Mouse (Mus musculus) cerebellum, postnatal 36 days (tissue): ENCODE data around the gene Hmgcr.

ENCODE experiments used
- DNase-seq, 2 experiments: peaks; one replicate each; pipeline ENCODE4 v3.0.0; 2021 to 2022; ENCODE audit warnings: mixed read lengths in 2 of 2

Hmgcr gene

DNA sequence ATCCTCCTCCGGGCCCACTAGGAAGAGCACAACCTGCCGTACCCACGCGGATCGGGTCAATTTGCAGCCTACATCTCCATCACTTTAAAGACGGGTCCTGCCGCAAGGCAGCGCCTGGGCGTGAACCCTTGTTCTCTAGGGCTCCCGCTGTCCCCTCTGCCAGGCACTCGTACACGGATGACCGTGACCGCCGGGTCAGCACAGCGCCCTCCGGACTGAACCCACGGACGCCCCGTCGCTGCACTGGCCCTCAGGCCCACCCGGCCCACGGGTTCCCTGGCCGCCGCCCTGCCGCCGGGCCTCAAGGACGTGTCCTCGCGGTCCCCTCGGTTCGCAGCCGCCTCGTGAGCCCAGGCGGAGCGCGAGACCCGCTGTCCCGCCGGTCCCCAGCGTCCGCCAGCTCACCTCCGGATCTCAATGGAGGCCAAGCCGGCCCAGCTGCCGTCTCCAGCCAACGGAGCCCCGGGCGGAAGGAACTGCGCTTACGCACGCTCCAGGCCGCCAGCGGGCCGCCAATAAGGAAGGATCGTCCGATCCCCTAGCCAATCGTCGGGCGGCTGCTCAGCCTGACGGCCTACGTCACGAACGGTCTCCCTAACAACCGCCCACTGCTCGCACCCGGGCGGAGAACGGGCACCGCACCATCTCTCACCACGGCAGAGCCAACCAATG, at the start of gene Hmgcr:
TSS of gene Hmgcr (minus strand) at position 531 of the 672 bp plus-strand sequence.
- DNase-seq = peak; percentile 97

DNA sequence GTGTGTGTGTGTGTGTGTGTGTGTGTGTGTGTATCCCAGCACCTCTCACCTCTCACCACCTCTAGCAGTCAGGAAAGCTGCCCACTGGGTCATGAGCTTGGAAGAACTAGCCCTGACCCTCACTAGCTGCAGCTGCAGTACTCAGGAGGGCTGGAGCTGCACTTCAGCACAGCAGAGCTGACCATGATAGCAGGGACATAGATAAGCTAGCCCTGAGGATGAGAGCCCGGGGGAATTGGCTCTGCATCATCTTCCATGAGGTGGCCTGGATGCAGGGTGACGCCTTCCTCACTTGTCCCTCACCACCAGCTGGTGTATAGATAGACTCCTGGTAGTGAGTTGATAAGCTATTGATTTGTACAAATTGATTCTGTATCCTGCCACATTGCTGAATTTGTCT, 49.3 kb upstream of the Hmgcr start:
- no peak for DNase-seq

DNA sequence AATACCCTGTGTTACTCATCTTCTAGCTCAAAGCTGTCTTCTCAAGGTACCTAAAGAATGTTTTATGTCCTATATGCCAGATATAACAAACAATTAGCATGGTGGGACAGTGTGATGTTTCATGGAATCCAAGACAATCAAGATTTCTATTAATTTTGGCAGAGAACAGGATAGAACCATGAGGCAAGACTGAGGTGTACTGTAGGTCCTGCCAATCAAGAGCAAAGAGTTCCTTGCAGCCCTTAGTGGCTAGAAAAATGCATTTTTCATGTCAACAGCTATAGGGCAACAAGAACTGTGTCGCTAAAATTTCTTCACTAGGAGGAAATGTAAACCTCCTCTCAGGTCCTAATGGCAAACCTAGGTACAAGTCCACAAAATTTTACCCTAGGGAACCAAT, 47.1 kb upstream of the Hmgcr start:
- no peak for DNase-seq

DNA sequence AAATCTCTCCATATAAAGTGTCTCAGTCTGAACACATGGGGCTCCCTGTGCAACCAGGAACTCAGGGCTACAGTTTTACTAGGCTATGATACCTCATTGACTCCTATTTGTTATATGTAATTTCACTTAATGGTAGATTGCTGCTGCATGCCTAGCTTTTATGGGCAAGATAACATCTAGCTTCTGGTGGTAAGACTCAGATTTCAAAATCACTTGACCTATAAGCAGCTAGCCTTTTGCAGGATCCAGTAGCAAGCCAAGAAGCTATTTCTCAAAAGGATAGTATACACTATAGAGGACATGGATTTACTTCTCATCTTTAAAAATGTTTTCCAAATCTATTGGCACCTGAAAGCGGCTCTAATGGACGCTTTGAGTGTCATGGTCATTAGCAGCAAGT, 45.6 kb upstream of the Hmgcr start:
- no peak for DNase-seq

DNA sequence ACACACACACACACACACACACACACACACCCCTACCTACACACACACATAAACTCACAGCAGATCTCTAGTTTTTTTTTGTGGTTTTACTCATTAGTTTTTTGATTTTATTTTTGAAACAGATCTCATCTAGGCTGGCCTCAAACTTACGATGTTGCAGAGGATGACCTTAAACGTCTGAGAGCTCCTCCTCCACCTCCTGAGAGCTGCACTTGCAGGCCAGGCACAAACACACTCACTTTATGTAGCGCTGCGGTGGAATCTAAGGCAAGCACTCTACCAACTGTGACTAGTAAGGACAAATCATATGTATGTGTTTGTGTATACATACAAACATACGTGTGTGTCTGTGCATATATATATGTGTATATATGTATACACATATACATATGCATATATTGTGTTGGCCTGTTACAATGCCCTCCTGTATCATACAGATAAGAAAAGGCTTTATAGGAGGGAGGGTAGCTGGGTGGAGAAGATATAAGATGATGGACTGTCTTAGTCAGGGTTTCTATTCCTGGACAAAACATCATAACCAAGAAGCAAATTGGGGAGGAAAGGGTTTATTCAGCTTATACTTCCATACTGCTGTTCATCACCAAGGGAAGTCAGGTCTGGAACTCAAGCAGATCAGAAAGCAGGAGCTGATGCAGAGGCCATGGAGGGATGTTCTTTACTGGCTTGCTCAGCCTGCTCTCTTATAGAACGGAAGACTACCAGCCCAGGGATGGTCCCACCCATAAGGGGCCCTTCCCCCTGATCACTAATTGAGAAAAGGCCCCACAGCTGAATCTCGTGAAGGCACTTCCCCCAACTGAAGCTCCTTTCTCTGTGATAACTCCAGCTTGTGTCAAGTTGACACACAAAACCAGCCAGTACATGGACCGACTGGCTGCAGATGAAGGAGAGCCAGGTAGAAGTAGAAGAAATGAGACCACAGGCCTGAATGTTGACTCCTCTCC, 38.8 kb upstream of the Hmgcr start:
- DNase-seq = no peak

DNA sequence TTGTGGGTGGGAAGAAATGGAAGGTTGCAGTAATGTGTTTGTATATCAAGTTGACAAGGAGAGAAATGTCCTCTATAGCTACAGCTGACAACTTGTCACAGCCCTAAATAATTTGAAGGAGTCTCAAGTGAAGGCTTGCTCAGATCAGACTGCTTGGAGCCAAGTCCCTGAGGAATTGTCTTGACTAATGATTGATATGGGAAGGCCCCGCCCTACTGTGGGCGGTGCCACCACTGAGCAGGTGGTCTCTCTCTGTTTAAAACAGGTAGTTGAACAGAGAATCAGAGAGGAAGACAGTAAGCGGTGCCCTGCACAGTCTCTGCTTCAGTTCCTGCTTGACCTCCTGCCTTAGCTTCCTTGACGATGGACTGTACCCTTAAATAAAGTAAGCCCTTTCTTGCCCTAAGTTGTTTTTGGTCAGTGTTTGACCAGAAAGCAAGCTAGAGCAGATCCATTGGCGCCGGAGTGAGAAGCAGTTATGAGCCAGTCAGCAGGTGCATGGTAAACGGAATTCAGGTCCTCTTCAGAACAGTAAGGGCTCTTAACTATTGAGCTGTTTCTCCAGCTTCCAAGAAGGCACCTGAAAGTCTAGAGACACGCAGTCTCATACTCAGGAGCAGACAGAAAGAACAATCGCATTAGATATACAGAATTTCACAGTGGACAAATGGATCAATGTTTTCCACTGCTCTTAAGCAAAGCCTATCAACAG, 32.0 kb upstream of the Hmgcr start:
- no peak for DNase-seq

DNA sequence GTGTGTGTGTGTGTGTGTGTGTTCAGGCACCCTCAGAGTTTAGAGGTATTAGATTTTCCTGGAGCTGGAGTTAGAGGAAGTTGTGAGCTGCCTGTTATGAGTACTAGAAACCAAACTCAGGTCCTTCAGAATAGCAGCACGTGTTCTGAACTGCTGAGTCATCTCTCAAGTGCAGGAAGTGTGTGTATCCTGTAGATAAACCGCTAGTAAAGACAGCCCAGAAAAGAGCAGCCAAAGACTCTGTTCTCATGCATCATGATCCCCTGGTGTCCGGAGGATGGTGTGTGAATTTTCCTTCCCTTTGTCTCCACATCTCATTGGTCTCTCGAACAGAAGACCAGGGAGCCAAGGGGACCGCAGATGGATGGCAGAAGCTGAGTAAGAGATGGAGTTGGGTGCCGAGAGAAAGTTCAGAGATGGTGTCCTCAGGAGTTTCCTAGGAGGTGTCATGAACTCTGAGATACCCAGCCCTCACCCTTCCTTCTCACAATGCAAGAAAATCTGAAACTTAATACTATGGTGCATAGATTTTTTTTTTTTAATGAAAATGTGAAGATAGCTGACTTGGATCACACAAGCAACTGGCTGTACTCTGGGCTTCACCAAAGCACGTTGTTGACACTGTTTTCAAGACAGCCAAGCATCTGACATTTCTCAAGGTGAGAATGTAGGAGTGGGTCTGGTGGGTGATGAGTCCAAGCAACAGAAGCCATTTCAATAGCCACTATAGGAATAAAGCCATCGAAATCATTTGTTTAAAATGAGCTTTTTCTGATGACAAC, 27.3 kb upstream of the Hmgcr start:
- DNase-seq = no peak

DNA sequence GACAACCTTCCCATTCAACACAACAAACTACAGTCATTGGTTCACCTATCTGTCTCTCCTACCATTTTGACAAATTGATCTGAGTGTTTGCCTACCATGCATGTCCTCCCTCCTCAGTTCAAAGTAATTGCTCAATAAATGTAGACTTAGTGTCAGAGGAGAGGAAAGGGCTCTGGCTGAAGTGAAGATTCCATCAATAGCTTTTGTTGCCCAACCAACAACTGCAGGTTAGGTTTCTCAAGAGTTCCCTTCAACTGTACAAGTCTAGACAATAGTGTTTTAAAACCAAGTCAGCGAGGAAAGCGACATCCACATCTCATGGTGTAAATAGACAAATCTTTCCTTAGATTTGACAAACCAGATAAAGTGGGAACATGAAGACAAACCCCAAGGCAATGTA, 24.7 kb upstream of the Hmgcr start:
- DNase-seq = no peak

DNA sequence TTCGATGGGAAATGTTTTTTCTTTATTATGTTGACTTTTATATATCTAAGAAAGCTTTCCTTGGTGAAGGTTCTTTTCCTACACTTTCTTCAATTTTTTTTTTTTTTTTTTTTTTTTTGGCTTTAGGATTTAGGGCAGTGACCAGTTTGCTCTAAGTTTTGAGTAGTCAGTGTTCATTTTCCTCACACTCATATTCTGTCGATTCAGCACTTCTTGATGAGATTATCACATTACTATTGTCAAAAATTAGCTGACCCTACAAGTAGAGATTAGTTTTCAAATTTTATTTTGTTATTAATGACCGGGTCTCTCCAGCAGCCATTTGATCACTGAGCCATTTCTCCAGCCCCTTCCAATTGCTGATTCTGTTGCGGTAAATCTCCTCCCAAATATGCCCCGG, 19.2 kb upstream of the Hmgcr start:
- DNase-seq = no peak

DNA sequence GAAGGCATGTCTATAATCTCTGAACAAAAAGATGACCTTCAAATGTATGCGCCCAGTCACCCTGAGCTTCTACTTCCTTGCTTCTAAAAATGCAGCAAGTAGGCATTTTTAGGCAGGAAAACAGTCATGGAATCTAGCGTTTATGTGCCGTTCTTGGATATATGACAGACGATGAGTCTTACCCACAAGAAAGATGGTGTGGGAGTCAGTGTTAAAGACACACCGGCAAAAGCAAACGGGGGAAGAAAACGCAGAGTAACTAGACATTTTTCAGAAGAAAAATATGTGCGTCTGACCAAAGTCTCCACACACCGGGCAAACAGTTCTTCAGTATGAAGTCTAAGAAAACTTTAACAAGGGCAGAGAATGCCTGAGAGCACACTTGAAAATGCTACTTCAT, 16.5 kb upstream of the Hmgcr start:
- DNase-seq = no peak

DNA sequence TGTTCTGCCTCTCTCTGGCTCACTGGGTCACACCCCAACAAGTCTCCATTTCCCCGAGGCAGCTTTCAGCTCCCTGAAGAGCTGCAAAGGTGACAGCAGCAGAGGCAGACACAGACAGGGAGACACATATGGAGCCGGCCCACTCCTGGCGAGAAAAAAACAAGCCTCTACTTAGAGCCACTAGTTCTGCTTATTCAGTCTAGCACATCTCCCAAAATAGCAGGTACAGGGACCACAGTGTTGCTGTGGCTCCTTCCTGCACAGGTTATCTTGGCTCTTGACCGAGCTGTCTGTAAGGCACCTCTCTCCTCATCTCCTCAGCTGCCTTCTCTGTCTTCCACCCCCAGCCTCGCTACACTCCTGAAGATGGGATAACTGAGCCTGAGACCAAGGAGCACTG, 14.0 kb upstream of the Hmgcr start:
- DNase-seq = no peak

DNA sequence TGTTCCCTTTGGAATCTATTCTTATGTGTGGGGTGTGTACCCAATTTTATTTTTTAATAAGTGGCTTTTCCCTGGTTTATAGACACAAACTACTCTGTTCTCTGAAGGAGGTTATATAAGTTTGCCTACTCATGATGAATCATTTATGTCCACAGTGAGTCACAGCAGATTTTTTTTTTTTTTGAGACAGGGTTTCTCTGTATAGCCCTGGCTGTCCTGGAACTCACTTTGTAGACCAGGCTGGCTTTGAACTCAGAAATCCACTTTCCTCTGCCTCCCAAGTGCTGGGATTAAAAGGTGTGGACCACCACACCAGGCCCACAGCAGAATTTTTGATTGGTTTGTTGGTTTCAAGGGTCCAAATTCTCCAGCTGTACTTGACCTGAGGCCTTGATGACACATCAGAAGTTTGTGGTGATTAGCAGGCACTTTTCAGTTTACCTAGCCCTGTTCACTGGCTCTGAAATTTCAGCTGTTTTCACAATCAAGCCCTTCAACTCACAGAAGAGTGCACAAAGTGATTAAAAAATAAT, 10.4 kb upstream of the Hmgcr start:
- DNase-seq = no peak

DNA sequence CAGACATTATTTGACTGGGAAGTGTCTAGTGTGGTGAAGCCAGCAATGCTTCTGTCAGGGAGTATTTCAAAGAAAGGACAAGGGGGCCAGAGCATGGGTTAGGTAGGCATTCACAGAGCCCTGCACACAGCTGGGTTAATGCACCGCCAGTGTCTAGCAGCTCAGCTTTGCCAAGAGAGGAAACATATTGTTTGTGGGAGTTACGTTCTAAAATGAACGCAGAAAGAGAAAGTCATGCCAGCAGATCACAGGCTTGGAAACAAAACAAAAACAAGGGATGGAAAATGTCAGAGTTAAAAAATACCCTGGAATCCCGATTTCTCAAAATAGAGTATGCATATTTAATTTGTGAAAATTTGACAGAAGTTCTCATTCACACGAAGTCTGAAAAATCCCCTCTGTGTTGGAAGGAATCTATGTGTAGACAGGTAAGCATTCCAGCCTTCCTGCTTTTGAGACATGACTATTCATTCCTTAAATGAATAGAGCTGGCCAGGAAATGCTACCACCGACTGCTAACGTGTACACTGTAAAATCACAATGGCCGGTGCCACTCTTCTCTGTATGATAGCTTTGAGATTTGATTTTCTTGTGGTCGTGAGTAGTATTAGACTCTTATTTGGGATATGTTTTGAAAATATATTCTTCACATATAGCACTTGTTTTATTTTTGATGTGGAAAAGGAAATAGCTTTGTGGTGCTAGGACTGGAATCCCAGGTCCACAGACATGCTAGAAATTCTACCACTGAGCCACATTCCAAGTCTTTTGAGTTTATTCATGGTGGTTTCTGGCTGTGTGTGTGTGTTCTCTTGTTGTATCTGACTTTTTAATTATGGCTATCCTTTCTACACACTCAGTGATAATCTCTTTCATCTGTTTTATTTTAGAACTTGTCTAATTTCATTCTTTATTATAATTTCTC, 9.7 kb upstream of the Hmgcr start:
- DNase-seq = no peak

DNA sequence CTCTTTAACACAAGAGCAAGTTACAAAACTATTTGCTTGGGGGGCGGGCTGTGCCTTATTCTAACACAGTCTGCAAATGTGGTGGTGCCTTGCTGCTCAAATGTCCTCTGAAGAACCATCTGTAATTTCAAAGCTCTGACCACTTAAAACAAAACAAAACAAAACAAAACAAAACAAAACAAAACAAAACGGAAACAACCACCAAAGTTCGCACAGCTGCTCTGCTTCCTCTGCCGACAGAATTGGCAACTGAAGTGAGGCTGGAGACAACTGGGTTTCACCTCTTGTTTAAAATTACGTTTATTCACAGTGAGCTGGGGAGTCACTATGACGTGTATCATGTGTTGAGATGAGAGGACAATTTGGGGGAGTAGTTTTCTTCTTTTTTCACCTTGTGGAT, 7.9 kb upstream of the Hmgcr start:
- no peak for DNase-seq

DNA sequence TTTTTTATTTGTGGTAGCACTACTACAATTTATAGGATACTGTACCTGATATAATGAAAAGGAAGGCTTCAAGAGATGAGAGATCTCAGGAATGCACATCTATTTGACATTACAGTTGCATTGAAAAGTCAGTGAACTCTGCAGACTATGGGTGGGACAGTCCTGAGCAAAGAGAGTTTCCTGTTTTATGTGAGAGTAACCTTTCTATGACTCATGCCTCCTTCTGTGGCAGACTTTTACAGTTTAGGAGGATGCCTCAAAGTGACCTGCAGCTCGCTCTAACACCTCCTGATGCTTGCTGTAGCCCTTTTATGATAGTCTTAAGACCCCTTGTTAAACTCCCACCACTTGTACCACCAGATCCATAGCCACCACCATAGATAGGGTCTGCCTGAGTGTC, 6.3 kb upstream of the Hmgcr start:
- DNase-seq = no peak

DNA sequence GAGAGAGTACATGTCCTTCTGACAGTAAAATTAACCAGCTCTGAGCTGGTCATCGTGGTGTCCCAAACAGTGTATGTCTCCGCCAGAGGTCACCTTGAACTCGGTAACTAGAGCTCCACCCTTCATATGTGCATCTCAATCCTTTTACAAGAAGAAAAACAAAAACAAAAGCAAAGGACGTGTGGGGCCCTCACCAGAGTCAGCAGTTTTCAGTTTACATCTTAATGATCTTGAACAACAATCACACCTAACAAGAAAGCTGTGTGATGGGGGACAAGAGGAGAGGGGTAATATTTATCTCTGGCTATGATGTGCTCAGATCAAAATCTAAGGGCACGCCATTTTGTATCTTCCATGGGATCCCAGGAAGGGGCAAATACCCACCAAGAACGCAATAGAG, 5.0 kb upstream of the Hmgcr start:
- DNase-seq = no peak

DNA sequence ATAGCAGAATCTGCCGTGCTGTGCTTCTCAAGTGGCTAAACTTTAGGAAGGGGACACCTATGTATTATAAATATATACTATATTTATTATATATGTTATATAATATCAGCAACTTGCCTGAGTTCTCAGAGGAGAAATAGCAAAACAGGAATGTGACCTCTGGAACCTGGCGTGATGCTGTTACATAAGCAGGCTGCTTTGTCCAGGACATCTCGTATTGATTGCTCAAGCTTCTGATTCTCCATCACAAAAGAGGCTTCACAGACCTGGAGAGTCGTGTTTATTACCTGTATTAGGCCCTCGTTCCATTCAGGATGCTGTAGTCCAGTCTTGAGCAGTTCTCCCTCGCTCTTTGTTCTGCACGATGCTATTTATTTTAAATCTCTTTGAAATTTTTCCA, 3.1 kb upstream of the Hmgcr start:
- DNase-seq = no peak

DNA sequence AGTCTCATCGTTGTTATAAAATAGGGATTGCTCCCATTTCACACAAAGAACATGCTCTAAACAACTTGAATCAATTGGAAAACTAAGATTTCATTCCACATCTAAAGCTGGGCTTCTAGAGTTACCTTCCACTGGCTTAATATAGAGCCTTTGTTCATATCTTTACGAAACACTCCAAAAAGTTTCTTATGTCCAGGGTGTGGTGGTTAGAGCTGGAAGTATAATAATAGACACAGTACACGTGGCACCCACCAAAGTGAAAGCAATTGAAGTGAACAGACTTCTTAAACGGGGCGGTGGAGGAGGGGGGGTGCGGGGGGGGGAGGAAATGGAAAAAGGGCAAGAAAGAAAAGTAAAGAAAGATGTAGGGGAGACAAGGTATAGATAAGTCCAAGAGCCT, 1.5 kb upstream of the Hmgcr start:
- no peak for DNase-seq

DNA sequence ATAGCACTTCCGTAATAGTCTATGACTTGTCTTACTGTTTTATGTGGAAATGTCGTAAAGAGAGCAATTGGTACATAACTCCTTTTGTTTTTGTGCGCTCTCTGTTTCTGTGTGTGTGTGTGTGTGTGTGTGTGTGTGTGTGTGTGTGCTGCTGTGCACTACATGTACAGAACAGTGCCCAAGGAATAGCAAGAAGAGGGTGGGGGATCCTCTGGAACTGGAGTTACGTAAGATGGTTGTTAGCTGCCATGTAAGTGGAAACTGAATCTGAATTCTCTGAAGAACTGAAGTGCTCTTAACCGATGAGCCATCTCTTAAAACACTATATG, 1.1 kb upstream of the Hmgcr start:
- no peak for DNase-seq

DNA sequence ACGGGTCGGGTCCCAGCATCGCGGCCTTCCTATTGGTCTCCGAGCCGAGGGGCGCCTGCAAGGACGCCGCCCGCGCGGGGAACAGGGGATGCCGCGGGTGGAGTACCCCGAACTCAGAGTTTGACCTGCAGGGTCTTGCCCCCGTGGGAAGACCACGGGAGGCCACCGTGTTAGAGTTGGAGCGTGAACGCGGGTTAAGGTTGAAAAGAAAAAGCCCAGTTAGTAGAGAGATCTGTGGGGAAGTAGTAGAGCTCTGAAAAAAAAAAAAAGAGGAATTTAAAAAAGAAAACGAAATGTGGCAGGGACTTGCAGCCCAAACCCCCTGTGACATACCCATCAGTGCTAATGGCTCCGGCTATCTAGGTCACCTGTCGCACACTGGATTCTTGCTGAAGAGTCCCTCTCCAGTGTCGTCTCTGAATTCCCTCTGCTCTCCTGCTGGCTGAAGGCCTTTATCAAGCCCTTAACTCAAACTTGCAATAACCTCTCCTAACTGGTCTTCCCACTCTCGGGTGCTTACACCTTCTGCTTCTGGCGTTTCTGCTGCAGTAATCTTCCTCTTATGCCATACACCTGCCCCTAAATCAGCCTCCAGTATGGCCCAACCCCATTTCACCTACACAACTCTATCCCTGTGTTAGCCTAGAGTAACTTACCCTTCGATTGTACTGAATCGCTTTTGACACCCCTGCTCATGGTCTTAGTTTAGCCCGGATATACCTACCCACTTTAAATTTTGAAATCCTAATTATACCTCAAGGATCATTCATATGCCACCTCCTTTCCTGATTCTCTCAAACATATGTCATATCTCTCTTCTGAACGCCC, 556 bp upstream of the Hmgcr start:
- DNase-seq = no peak

DNA sequence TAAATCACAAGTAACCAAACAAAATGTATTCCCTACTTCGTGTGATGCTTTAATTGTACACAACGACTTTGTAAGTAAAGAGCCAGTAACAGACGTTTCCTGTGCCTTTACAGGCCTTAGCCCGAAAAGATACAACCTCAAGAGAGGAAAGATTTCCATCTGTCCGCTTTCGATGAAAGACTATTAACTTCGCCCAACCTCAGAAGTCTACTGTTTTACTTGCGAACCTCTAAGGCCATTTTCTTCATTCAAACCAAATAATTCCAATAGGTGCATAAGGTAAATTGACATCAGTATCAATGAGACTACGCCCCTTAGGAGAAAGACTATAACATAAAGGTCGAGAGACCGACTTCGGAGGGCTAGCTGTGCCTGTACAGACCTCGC, 724 bp downstream of the Hmgcr start:
- DNase-seq = no peak
